Mouse (Mus musculus) left cerebral cortex, postnatal 4 days (tissue): ENCODE results near the gene Sae1. TPM values are rescaled to one million over a fixed set of nuclear protein-coding genes. Genes with fewer than 3 reads are reported as not detected.
"Not testable (repeated sequence)": the region's sequence is repeated elsewhere in the genome, so short reads cannot be mapped to it uniquely, and the experiment has no call there.

Experiments used
- DNase-seq: peaks from one replicate; pipeline ENCODE4 v3.0.0-alpha.2; 2022
- intact Hi-C: fragments of 180-260 bp; cut with DNase I; formaldehyde crosslinking; loops from one replicate; pipeline ENCODE4 v1.15.1; 2025
- total RNA-seq, 2 experiments: library from RNA; stranded (reverse); gene quantifications; 2 replicates each; pipeline ENCODE4 v1.2.3; 2021

The Sae1 gene
- total RNA-seq, 2 experiments from 2014 or later: 119 to 129 TPM

DNA sequence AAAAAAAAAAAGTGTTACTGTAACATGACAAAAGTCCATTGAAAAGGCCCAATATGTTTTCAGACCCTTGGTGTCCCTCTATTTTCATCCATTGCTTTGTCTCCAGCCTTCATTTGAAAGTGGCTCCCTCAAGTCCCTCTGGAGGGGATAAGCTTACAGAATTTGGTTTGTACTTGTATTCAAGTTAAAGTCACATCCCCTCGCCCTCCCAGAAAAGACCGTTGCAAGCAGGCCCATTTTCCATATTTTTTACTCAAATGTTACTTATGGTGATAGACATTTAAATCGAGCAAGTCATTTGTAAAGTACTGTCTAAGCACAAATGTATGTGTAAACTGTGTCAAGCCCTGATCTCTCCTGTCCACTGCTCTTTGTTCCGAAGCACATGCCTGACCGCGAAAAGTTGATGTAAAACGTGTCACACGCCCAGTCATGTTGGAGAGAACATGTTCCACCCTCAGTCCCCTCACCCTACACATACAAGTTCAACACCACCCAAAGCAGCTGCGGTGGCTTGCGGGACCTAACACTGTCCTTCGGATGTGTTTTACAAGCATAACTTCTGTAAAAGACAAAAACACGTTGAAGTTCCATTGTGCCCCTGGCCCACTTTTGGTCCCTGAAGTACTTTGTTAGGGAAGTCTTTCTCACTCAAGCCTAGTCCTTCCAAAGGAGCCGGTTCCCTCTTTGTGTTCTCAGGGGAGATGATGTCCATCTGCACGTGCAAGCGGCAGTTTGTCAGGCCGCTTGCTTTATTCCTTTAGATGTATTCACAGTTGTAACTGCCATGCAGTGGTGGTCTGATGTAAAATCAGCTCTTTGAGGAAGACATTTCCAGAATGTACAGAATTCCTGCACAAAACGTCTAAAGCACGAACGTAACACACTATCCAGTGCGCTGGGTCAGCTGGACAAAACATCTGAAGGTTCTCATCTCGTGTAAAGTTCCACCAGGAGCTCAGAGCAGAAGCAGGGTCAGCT, 15.7 kb upstream of the Sae1 start:
- peak; percentile 9 for DNase-seq
- intact Hi-C loops: no loop called here

DNA sequence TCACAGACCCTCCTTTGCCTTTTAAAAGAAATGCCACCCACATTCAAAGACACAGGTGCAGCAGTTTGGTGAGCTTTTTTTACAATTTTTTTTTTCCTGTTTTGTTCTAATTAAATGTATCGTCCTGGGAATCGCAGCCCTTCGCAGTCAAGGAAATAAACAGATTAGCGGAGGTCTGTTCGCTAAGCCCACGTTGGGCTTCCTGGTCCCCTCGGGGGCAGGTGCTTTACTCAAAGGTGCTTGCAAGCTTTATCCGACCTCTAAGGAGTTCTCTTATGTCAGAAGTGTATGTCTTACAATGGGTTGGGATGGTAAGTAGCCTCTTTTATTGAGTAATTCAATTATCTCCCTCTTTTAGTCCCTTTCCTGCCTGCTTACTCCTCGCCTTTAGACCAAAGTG, 14.8 kb upstream of the Sae1 start:
- DNase-seq: no peak
- intact Hi-C loops: no loop called here

DNA sequence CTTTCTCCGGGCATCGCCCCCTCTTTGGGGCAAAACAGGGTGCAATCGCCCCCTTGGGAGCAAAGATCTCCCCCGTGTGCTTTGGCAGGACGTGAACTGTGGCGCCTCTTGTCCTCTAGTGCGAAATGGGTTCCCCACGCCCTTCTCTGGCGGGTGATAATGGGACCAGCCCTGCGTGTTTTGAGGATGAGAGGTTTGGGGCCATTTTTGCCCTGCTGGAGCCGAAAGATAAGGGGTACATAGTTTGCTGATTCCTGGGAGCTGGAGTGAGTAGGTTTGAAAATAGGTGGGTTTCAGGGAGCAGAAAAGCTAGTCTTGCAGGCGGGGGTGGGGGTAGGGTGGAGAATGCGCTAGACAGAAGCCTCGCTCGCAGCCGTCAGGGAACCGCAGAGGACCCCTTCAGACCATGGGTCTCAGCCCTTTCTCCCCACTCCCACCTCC, 14.4 kb upstream of the Sae1 start:
- intact Hi-C loops: no loop called here
- DNase-seq: peak; percentile 46

DNA sequence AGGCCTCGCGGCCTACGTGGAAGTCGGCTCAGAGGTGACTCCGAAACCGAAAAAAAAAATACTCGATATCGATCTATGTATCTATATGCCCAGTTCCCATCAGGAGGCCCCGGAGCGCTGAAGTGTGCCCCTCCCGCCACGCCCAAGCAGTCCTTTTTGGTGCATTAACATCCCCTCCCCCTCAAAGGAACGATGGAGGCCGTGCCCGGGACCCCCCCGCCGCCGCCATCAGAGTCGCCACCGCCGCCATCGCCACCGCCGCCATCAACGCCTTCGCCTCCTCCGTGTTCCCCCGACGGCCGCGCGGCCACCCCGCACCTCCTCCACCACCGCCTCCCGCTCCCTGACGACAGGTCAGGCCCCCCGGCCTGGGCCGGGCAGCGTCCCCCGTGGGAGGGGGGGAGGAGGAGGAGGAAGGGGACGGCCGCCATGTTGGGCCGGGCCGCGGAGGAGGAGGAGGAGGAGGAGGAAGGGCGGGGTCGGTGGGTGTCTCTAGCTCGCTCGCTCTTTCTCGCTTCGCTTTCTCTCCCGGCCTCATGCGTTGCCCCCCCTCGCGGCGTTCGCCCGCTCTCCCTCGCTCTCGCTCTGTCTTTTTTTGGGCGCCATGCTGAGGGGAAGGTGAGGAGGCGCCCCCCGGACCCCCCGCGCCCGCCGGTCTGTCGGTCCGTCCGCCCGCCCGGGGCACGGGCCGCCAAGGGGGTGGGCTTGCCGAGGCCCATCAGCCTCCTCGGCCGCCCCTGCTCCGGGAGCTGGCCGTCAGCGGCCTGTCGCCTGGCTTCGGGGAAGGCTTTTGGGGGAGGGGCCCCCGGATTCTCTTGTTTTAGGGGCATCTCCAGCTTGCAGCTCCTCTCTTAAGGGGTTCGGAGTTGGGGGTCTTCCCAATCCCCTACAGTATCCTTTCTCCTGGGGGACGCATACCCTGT, 13.3 kb upstream of the Sae1 start, which contains the start of gene Zc3h4:
TSS of gene Zc3h4 (plus strand) at position 222 of the 923 bp plus-strand sequence.
- intact Hi-C loops: no loop called here
- peak; percentile 93 for DNase-seq

DNA sequence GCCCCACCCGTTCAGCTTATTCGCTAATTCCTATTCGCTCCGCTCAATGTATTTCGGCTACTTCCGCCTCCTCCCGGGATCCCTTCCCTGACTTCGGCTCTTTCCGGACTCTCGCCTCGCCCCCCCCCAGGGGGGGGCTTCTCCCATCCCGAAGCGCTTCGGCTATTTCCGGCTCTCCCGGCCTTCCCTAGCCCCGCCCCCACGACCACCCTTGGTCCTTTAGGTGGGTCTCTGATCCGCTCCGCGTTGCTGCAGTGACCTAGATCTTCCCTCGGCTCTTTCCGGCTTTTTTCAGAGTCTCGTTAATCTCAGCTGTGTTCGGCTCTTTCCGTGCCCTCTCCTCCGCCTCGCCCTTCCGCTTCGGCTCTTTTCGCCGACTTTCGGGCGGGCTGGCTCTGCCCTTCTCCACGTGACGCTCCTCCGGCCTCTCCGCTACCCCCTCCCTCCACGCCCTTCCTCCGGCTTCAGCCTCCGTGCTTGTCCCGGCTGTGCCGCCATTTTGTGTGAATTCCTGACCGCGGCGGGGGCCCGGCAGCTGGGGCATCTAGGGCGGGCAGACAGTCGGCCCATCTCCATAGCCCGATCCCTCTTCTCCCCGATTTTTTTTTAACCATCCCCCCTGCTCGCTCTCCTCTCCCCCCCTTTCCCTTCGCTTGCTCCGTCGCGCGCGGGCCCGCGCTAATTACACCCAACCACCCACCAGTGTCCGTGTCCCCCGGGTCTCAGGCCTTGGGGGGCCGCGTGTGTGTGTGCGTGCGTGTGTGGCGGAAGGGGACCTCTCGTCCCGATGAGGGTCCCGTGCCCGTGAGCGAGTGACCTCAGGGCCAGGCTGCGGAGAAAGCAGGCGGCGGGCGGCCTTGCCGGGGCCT, 12.4 kb upstream of the Sae1 start:
- DNase-seq: peak; percentile 100
- intact Hi-C loops: no loop called here

DNA sequence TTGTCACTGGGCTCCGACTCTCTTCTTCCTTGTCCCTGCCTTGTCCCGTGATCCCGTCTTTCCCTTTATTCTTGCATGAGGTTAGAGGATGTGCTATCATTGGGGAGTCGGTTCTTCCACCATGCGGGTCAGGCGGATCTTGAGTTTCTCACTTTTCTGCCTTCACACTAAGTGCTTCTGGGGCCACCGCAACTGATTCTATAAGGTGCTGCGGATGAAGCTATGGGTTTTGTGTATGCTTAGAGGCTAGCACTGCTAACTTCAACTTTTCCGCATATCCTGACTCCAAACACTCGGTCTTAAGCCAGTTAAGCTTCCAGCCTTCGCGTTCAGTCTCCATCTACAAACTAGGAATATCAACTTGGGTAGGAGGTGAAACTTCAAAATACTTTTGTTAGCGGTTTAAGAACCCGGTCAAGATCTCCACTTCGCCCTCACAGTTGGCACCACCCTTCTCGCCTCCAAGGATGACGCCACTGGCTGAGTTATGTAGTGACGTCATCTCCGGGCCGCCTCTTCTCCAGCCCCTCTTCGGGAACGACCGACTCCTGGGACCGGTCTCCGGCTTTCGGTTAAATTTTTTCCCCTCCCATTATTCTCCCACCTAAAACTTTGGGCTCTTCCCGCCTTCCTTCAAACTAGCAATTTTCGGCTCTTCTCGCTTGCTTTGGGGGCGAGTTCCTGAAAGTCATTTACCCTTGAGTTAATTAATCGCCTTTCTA, 11.7 kb upstream of the Sae1 start:
- intact Hi-C loops: no loop called here
- peak; percentile 89 for DNase-seq

DNA sequence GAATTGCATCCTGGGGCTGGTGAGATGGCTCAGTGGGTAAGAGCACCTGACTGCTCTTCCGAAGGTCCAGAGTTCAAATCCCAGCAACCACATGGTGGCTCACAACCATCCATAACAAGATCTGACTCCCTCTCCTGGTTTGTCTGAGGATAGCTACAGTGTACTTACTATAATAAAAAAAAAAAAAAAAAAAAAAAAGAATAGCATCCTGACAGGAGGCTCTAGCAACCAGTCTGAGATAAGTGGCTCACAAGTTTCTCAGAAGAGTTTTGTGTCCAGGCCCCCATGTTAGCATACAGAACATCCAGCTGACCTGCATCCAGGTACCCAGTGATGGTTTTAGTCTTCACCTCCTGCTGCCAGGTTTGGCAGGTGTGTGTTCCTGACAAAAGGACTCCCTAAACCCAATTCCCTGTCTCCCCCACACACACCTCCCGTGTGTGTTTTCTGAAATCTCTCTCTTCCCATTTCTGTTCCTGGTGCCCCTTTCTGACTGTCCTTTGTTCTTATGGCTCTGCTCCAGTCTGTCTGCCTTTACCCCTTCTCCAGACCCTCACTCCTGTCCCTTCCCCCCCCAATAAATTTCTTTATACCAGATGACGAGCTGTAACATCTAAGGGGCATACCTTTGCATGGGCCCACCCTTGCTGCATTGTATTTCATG, 10.9 kb upstream of the Sae1 start:
- no peak for DNase-seq
- intact Hi-C loops: no loop called here

DNA sequence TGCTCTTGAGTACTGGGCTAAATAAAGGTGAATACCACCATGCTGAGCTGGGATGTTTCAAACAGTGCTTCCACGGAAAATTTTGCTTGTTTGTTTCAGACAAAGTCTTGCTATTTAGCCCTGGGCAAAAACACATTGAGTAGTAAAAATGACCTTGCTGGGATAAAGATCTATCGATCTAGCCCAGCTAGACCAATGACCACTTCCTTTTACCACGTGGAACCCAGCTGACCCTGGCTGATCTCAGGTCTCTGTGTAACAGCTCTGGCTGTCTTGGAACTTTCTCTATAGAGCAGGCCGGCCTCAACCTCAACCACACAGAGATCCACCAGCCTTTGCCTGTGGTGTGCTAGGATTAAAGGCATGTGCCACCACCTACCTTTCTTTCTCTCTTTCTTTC, 9.9 kb upstream of the Sae1 start:
- DNase-seq: no peak
- intact Hi-C loops: no loop called here

DNA sequence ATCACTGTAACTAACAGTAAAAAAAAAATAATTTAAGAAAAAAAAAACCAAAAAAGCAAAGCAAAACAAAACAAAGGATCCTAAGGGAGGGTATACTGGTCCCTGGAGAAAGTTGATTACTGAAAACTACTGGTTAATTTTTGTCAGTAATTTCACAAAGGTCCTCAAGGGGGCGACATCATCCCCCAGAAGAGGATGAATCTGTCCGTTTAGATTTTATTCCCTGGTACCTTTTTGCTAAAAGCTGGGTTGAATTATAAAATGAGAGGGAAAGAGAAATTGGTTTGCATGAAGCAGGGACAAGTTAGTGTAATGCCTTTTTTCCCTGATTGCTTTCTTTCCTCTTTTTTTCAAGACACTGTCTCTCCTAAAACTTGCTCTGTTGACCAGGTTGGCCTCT, 8.3 kb upstream of the Sae1 start:
- no peak for DNase-seq

DNA sequence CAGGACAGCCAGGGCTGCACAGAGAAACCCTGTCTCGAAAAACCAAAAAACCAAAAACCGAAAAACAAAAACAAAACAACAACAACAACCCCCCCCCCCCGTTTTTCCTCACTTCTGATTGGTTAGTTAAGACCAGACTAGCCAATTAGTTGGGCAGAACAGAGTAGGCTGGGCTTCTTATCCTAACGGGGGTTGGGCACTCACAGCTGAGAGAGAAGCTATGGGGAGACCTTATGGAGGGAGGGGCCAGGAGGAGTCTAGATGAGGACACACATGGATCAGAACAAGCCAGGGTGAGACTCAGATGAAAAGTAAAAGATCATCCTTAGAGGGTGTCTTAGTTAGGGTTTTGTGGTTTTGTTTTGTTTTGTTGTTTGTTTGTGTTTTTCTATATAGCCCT, 5.3 kb upstream of the Sae1 start:
- DNase-seq: no peak
- intact Hi-C loops: no loop called here

More for the DNA sequence above, 8.3 kb upstream of the Sae1 start:
- intact Hi-C loops: no loop called here

DNA sequence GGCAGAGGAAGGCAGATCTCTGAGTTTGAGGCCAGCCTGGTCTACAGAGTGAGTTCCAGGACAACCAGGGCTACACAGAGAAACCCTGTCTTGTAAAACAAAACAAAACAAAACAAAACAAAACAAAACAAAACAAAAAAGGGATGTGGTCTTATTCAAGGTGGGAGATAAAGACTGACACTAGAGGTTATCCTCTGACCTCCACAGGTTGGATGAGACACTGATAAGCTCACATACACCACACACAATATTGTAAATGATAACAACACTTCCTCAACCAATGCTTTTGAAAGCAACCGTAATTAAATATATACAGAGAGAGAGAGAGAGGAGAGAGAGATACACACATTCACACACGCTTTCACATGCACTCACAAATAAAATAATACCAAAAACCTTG, 2.3 kb upstream of the Sae1 start:
- DNase-seq, intact Hi-C loops: not testable (repeated sequence)

DNA sequence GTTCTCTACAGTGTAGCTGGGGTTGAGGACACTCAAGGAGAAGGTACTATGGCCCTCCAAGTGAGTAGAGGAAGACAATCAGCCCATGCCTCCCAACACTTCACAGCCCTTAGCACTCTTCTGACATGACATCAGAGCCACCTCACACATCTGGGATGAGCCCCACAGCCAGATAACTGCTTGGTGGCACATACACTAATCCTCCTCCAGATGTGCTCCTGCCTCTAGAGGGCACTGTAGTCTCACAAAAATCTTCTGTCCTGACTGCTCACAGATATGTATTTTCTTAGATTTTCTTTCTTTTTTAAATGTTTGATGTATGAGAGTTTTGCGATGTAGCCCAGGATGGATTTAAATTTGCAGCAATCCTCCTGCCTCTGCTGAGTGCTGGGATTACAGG, 11.1 kb downstream of the Sae1 start:
- intact Hi-C loops: no loop called here
- DNase-seq: peak; percentile 35

DNA sequence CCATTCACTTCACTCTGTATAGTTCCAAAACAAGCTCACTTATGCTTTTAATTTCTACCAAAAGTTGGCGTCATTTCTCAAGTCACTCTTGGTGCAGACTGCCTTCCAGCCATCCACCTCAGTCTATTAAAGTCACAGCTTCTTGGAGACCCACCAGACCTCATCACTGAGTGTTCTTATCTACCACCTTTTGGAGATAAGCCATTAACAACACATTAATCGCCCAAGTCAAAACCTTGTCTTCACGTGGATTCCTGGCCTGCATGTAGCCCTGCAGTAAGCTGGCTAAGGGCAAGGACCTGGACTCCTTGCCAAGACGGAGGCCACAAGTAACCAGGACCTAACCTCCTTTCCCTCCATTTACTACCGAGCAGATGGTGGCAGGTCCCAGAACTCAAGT, 12.6 kb downstream of the Sae1 start:
- no peak for DNase-seq
- intact Hi-C loops: loop anchor here (5.0 kb wide), 1 partner anchor 78 kb away; no protein-coding TSS in a partner anchor

DNA sequence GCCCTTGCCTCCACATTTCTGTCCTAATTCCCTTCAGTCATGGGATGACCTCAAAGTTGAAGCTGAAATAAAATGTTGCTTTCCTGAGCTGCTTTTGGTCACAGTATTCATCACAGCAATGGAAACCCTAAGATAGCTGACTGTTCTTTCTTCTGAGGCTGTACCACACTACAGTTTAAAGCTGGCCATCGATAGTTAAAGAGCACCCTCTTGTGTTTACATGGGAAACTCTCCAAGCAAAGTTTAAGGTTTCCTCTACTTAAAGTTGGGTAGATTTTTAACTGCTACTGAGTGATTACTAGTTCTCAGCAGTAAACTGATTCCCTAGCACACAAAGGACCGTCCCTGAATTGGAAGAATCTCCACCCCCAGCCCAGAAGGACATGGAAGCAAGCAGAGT, 13.9 kb downstream of the Sae1 start:
- intact Hi-C loops: loop anchor here (5.0 kb wide), 1 partner anchor 76 kb away; no protein-coding TSS in a partner anchor
- DNase-seq: no peak

DNA sequence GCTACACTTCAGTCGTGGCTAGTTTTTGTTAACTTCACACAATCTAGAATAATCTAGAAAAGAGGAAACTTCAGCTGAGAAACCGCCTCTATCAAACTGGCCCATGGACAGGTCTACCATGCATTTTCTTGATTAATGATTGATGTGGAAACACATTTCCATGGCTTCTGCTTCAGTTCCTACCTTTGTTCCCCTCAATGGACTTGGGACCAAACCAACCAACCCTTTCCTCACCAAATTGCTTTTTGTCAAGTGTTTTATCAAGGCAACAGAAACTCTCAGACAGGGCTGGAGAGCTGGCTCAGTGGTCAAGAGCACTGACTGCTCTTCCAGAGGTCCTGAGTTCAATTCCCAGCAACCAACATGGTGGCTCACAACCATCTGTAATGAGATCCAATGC, 17.0 kb downstream of the Sae1 start:
- no peak for DNase-seq
- intact Hi-C loops: loop anchor here (5.0 kb wide), 1 partner anchor 73 kb away; no protein-coding TSS in a partner anchor

DNA sequence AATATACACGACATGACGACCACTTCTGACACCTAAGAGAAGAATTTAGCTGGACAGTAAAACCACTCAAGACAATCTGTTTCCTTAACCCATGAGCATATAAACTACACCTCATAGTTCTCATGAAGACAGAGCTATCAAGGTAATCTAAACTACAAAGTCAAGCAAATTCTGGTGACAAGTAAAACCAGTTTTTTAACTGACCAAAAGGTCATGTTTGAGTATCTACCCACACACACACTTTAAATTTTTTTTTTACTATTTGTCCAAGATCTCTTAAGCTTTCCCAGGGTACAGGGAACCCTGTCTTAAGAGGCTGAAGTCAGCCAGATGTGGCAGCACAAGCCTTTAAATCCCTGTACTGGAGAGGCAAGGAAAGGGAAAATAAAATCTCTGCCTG, 18.8 kb downstream of the Sae1 start:
- DNase-seq: no peak
- intact Hi-C loops: no loop called here

DNA sequence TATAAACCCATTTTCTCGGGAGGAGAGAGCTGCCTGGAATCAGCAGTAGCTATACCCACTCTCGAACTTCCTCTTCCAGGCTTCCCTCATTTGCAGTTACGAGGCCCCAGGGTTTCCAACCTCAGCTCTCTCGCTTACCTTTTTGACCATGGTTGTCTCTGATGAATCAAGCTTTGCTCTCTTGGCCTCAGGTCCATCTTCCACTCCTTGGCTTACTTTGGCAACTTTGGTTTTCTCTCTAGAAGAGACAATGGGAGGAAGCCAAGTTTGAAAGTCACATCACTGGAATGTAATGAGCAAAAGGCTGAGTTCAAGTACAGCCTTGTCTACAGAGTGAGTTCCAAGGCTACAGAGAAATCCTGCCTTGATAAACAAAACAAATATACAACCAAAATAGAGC, 20.9 kb downstream of the Sae1 start:
- DNase-seq: no peak

DNA sequence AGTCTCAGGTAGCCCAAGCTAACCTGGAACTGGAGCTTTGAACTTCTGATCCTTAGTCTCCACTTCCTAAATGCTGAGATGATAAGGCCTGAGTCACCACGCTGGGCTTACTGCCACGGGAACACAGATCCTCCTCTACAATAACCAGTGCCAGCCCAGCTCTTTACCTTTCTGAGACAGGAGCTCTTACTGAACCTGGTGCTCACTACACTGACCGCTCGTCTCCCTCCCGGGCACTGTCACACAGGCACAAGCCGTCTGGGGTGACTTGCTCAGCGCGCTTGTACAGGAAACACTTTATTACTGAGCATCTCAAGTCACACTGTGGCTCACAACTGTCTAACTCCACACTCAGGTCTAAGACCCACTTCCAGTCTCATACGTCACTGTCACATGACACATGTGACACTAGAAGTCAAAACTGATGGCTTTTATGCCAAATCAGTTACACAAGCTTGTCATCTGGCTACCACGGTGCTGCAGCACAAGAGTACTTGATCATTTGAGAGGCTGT, 21.4 kb downstream of the Sae1 start:
- intact Hi-C loops: no loop called here
- DNase-seq: no peak

More for the DNA sequence above, 20.9 kb downstream of the Sae1 start:
- intact Hi-C loops: no loop called here
